Mouse (Mus musculus) olfactory bulb, adult 2 months (tissue): ENCODE data around the gene Chn2.

Experiments used
- CTCF ChIP-seq: fragments of 200-500 bp; IDR thresholded peaks from 2 replicates; pipeline ENCODE4 v1.5.1; 2012; ENCODE audit warnings: low read depth, mild to moderate bottlenecking, low read length, moderate library complexity; ENCODE audit not compliant: insufficient read depth
- POLR2A ChIP-seq: fragments of 200-500 bp; IDR thresholded peaks from 2 replicates; pipeline ENCODE4 v1.6.1; 2012; ENCODE audit warnings: mild to moderate bottlenecking, low read depth, low read length, moderate library complexity; ENCODE audit not compliant: insufficient read depth

- no peak for TF ChIP-seq CTCF
- TF ChIP-seq POLR2A, result no peak
These were observed 158.6 kb downstream of the Chn2 start for GRCm38 (mm10) chr6:54197821-54198412.
